Mouse (Mus musculus) embryonic facial prominence, embryonic 15.5 days (tissue): ENCODE data around the gene Kazald1. TPM values are rescaled to one million over a fixed set of nuclear protein-coding genes. Genes with fewer than 3 reads are reported as not detected.

ENCODE experiments used
- ATAC-seq: fragments of 200-750 bp; cut with Nextera tagmentation; 2 replicates; pipeline ENCODE4 v1.8.0; 2017; ENCODE audit warnings: low read depth, moderate TSS enrichment; ENCODE audit not compliant: insufficient number of reproducible peaks, low FRiP score, low TSS enrichment
- H3K27ac ChIP-seq: fragments of 300-500 bp; sonication (generic); replicated peaks from 2 replicates; pipeline ENCODE4 v1.5.1; 2015; ENCODE audit warnings: mild to moderate bottlenecking, inconsistent platforms
- H3K27me3 ChIP-seq: fragments of 300-500 bp; sonication (generic); 2 replicates; pipeline ENCODE4 v1.6.1; 2015; ENCODE audit warnings: inconsistent platforms
- H3K36me3 ChIP-seq: fragments of 300-500 bp; sonication (generic); 2 replicates; pipeline ENCODE4 v1.6.1; 2015; ENCODE audit warnings: mild to moderate bottlenecking, inconsistent platforms
- H3K4me1 ChIP-seq: fragments of 300-500 bp; sonication (generic); 2 replicates; pipeline ENCODE4 v1.6.1; 2015; ENCODE audit warnings: inconsistent platforms
- H3K4me2 ChIP-seq: fragments of 300-500 bp; sonication (generic); replicated peaks from 2 replicates; pipeline ENCODE4 v1.6.1; 2015; ENCODE audit warnings: mild to moderate bottlenecking, inconsistent platforms
- H3K4me3 ChIP-seq: fragments of 300-500 bp; sonication (generic); replicated peaks from 2 replicates; pipeline ENCODE4 v1.5.1; 2015; ENCODE audit warnings: mild to moderate bottlenecking, inconsistent platforms
- H3K9ac ChIP-seq: fragments of 300-500 bp; sonication (generic); 2 replicates; pipeline ENCODE4 v1.6.1; 2015; ENCODE audit warnings: inconsistent platforms
- H3K9me3 ChIP-seq: fragments of 300-500 bp; sonication (generic); replicated peaks from 2 replicates; pipeline ENCODE4 v1.6.1; 2016; ENCODE audit warnings: inconsistent platforms
- WGBS: fragments of 180-500 bp; shearing (Covaris S2); methylation state at CpG from one replicate; pipeline ENCODE4 v1.1.7; 2015; 5-methylcytosine and 5-hydroxymethylcytosine counted together
- polyA plus RNA-seq: library from polyadenylated mRNA; unstranded; fragments of >200 nt; fragmentation: Nextera tagmentation; extraction: Ambion mirVana; gene quantifications from 2 replicates; pipeline ENCODE4 v1.2.1, GENCODE M21; 2015

The Kazald1 gene
- polyA plus RNA-seq, 1 experiment from 2014 or later, result 59.1 TPM

DNA sequence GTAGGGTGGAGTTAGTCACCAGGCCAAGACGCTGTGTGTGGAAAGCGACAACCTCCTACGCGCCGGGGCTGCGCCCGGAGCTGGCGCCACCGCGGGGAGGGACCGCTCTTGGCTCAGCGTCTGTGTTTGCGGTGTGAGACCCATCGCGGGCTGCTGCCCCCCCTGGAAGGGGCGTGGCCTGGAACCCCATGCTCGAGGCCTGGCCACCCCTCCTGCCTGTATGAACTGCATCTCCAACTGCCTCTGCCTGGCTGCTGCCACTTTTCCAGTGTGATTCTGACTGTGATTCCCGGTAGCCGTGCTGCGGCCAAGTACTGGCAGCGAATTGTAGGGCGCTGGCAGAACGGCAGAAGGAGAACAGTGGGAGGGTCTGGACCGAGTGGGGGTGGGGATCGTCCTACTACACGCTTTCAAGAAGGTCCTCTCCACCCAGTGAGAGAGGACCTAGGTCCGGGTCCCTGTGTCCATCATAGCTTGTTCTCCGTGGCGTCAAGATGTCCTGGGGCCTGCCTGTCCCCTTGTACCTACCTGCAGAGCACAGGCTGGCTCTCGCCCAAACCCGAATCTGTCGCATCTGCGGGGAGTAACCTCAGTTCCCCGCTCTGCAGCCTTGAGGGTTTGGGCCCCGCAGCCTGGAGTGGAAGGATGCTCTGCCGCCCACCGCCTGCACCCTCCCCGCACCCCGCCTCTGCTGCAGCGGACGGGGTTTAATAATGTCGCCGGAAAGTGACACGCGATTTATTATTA lies 4.9 kb downstream of the Kazald1 start:
- H3K27ac ChIP-seq, result peak overlapping the region; percentile 84
- H3K4me3 ChIP-seq, result peak overlapping the region; percentile 37
- 0 out of 2 replicates have a peak overlapping the region, but pooled peaks have one; percentile 4 for H3K9ac ChIP-seq
- ATAC-seq, result peak; percentile 68
- H3K4me2 ChIP-seq, result peak overlapping the region; percentile 80
- no peaks in the 10 kb centered on the region for H3K9me3 ChIP-seq
- H3K36me3 ChIP-seq, result no peaks in the 10 kb centered on the region
- WGBS, result under 1% methylated on average over 45 of the region's 45 CpGs
- peaks cover 70% of the 10 kb centered on the region for H3K27me3 ChIP-seq
- H3K4me1 ChIP-seq, result peaks cover 64% of the 10 kb centered on the region

DNA sequence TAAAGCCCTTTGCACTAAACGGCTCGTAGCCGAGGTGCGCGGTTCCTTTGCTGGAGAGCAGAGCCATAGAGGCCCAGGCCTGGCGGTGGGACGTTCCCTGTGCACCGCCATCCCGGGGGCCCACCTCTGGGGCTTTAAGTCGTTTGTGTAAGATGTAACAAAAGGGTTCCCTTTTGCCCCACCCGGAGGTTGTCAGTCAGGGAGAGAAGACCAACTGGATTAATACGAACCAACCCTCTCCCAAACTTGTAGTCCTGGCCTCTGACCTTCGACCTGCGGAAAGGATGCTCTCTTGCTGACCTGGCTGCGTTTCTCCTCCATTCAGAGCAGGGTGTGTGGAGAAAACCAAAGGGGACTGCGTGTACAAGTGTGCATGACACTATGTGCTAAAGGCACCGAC lies 5.7 kb downstream of the Kazald1 start:
- 0 out of 2 replicates have a peak overlapping the region, but pooled peaks have one; percentile 84 for H3K27ac ChIP-seq
- 3% methylated on average over 17 of the region's 17 CpGs for WGBS
- peak overlapping the region; percentile 4; the same call in 1 of the 2 replicates for H3K9ac ChIP-seq
- peak overlapping the region; percentile 80 for H3K4me2 ChIP-seq
- H3K9me3 ChIP-seq, result no peaks in the 10 kb centered on the region
- ATAC-seq, result no peak
- peaks cover 60% of the 10 kb centered on the region for H3K4me1 ChIP-seq
- peaks cover 74% of the 10 kb centered on the region for H3K27me3 ChIP-seq
- H3K4me3 ChIP-seq, result peak overlapping the region; percentile 37
- no peaks in the 10 kb centered on the region for H3K36me3 ChIP-seq

- WGBS, result 2% methylated on average over 5 of the region's 5 CpGs
- Histone ChIP-seq H3K4me2 (peak overlapping the region; percentile 80), H3K9me3 (no peaks in the 10 kb centered on the region), H3K27me3 (peaks cover 75% of the 10 kb centered on the region), H3K4me1 (peaks cover 54% of the 10 kb centered on the region), H3K4me3 (peak overlapping the region; percentile 37), H3K27ac (no peak overlapping the region), H3K9ac (no peak overlapping the region; the same call in 1 of the 2 replicates), H3K36me3 (no peaks in the 10 kb centered on the region)
- ATAC-seq, result no peak
Observed at GRCm38 (mm10) chr19:45081279-45081678, 6.2 kb downstream of the Kazald1 start.

- Histone ChIP-seq H3K4me1 (peaks cover 47% of the 10 kb centered on the region), H3K36me3 (no peaks in the 10 kb centered on the region), H3K4me3 (no peak overlapping the region), H3K27ac (no peak overlapping the region), H3K9ac (no peak overlapping the region), H3K9me3 (no peaks in the 10 kb centered on the region), H3K27me3 (peaks cover 75% of the 10 kb centered on the region), H3K4me2 (no peak overlapping the region)
- whole genome bisulfite sequencing, result 13% methylated on average over 11 of the region's 11 CpGs
- no peak for ATAC-seq
Observed at GRCm38 (mm10) chr19:45081841-45082550, 7.0 kb downstream of the Kazald1 start.

DNA sequence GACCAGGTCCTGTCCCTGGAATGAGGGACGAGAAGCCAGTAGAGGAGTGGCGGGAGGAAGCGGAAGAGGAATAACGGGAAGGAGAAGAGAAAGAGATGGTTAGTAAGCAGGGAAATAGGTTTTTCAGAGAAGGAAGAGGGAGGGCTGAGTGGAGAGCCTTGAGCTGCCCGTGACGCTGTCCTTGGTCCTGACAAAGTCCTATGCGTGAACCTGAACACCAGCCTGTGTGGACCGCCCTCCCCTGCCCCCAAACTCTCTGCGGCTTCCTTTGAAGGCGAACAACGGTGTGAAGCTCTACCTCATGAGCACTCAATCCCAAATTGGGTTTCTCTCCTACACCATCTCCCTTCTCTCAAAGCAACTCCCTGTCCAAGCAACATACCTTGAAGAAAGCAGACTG lies 22.8 kb downstream of the Kazald1 start:
- 24% methylated on average over 11 of the region's 11 CpGs for WGBS
- H3K4me3 ChIP-seq, result no peak overlapping the region
- no peak overlapping the region for H3K27ac ChIP-seq
- no peaks in the 10 kb centered on the region for H3K36me3 ChIP-seq
- no peak for ATAC-seq
- H3K4me2 ChIP-seq, result no peak overlapping the region
- H3K9ac ChIP-seq, result no peak overlapping the region
- no peaks in the 10 kb centered on the region for H3K9me3 ChIP-seq
- peaks cover 19% of the 10 kb centered on the region for H3K27me3 ChIP-seq
- no peaks in the 10 kb centered on the region for H3K4me1 ChIP-seq

DNA sequence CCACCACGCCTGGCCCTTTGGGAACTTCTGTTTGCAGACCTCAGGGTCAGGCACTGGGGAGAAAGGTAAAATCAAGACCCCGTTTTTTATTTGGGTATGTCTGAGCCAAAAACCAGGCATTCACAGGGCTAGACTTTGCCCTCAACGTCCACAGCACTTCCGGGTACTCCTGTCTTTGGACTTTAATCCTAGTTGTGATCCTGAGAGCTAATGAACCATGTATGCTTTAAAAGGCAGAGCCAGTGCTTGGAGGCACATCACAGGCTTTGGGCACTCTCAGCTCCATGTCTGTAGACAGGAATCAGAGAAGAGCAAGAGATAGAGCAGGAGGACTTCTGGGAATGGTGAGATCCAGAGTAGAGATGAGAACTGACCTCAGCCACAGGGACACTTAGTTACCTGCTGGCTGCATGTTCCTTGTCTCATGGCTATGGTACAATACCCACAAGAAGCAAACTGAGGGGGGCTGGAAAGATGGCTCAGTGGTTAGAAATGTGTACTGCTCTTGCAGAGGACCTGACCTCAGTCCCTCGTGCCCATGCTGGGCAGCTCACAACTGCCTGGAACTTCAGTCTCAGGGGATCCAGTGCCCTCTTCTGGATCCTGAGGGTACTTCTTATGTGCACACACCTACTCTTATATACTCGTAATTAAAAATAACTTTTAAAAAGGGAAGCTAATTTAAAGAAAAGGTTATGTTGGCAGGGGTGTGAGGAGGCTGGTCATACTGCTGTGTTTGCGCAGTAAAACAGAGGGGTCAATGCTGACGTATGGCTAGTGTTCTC lies 25.6 kb downstream of the Kazald1 start:
- WGBS, result 71% methylated on average over 8 of the region's 8 CpGs
- ATAC-seq, result no peak
- peaks cover 41% of the 10 kb centered on the region for H3K27me3 ChIP-seq

GRCm38 (mm10) chr19:45105591-45105990 lies 30.6 kb downstream of the Kazald1 start:
- Histone ChIP-seq H3K4me3 (no peak overlapping the region), H3K27me3 (peaks cover 40% of the 10 kb centered on the region), H3K9me3 (no peaks in the 10 kb centered on the region), H3K36me3 (no peaks in the 10 kb centered on the region), H3K27ac (no peak overlapping the region), H3K4me1 (no peaks in the 10 kb centered on the region), H3K4me2 (no peak overlapping the region), H3K9ac (no peak overlapping the region)
- ATAC-seq, result no peak
- WGBS, result 23% methylated on average over 1 of the region's 1 CpGs

More for the DNA sequence above, 25.6 kb downstream of the Kazald1 start:
- no peaks in the 10 kb centered on the region for H3K9me3 ChIP-seq
- no peaks in the 10 kb centered on the region for H3K4me1 ChIP-seq
- H3K4me3 ChIP-seq, result no peak overlapping the region
- H3K36me3 ChIP-seq, result no peaks in the 10 kb centered on the region
- H3K27ac ChIP-seq, result no peak overlapping the region
- no peak overlapping the region for H3K9ac ChIP-seq
- H3K4me2 ChIP-seq, result no peak overlapping the region

GRCm38 (mm10) chr19:45106689-45107088 lies 31.6 kb downstream of the Kazald1 start:
- H3K9me3 ChIP-seq, result no peaks in the 10 kb centered on the region
- no peak overlapping the region for H3K4me3 ChIP-seq
- ATAC-seq, result no peak
- no peaks in the 10 kb centered on the region for H3K4me1 ChIP-seq
- H3K27me3 ChIP-seq, result peaks cover 35% of the 10 kb centered on the region
- no peak overlapping the region for H3K4me2 ChIP-seq
- no peak overlapping the region for H3K27ac ChIP-seq
- no peak overlapping the region for H3K9ac ChIP-seq
- WGBS, result 41% methylated on average over 6 of the region's 6 CpGs
- no peaks in the 10 kb centered on the region for H3K36me3 ChIP-seq

DNA sequence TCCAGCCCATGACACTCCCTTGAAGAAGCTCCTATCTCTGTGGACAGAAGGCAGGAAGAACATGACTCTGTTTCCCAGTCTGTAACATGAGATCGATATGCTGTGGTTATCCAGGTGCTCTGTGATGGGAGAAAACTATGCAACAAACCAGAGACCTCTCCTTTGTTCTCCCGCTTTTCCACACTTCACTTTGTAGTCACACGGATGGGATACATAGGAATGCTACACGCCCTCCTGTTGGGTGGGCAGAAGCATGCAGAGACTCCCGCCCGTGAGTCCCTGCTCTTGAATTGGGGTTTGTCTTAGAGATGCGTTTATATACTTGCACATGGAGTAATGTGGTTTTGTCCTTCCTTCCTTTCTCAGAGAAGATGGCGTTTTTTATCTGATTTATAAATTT lies 35.6 kb downstream of the Kazald1 start:
- Histone ChIP-seq H3K4me3 (no peak overlapping the region), H3K4me1 (peaks cover 8% of the 10 kb centered on the region), H3K9me3 (no peaks in the 10 kb centered on the region), H3K27ac (no peak overlapping the region), H3K36me3 (no peaks in the 10 kb centered on the region), H3K4me2 (no peak overlapping the region), H3K27me3 (peaks cover 3% of the 10 kb centered on the region; the same call in 1 of the 2 replicates), H3K9ac (no peak overlapping the region)
- ATAC-seq, result no peak
- 58% methylated on average over 8 of the region's 8 CpGs for WGBS

- Histone ChIP-seq H3K4me3 (no peak overlapping the region), H3K9me3 (no peaks in the 10 kb centered on the region), H3K36me3 (no peaks in the 10 kb centered on the region), H3K4me2 (no peak overlapping the region), H3K4me1 (peaks cover 8% of the 10 kb centered on the region), H3K27ac (no peak overlapping the region), H3K27me3 (no peaks in the 10 kb centered on the region; the same call in 1 of the 2 replicates), H3K9ac (no peak overlapping the region)
- no peak for ATAC-seq
- WGBS, result 87% methylated on average over 6 of the region's 6 CpGs
Observed at GRCm38 (mm10) chr19:45112444-45112843, 37.4 kb downstream of the Kazald1 start.
